Mouse (Mus musculus) heart, adult 8-10 months (tissue): ENCODE results near the gene Golga4. TPM values are rescaled to one million over a fixed set of nuclear protein-coding genes. Genes with fewer than 3 reads are reported as not detected.

Experiments used
- DNase-seq: peaks from one replicate; pipeline ENCODE4 v3.0.0; 2022; ENCODE audit warnings: low spot score
- total RNA-seq, 4 experiments: library from RNA; stranded (reverse); gene quantifications; 2 replicates each; pipeline ENCODE4 v1.2.4; 2022

Gene Golga4
- 100 to 1,000 TPM; 361 to 439 (median 426) TPM for total RNA-seq

DNA sequence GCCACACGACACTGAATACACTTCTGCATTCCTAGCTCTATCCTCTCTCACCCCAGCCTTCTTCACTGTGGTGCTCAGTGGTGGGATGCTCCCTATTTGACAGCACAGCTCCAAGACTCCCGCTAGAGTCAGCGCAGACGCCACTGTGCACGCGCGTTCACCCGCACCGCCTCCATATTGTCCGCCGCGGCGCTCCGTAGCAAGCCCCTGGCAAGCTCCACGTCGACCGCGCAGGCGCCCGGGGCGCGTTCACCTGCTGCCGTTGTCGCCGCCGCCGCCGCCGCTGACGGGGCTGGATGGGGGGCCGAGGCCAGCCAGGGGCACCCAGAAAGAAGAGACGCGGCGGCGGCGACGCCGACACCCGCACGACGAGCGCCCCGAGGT lies at the start of gene Golga4:
Gene Golga4 (plus strand): TSS at position 248 of the 384 bp plus-strand sequence.
- DNase-seq: peak; percentile 89

GRCm38 (mm10) chr9:118456405-118456804 lies 49.7 kb upstream of the Golga4 start:
- DNase-seq: no peak

DNA sequence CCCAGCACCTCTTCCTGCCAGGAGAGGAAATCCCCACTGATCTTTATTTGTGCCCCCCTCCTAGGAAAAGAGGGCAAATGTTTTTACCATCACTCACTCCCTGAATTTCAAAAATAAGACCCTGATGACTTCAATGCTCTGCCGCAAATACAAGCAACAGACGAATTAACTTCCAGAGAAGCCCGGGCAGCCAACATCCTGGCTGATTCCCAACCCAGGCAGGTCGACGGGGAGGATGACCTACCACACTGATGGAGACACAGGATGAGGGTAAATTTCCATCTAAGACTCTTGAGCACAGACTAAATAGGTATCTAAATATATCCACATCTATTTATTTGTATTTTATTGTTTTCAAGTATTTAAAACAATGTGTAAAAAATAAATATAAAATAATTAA lies 48.0 kb upstream of the Golga4 start:
- DNase-seq: no peak

DNA sequence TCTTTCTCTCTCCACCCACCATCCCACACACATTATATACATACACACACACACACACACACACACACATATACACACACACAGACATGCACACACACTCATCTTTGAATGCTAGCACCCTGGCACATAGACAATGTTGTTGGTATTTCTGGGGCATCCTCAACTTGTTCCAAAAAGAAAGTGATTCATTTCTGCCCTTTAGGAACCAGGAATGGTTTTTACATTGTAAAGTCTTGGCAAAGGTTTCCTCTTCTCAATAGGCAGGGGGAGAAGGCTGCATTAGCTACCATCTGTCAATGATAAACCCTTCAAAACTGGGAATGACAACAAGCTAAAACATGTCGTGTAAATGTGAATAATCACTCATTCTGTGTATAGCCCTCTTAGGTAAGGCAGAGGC lies 42.0 kb upstream of the Golga4 start:
- DNase-seq: no peak

- no peak for DNase-seq
Observed at GRCm38 (mm10) chr9:118468301-118468700, 37.8 kb upstream of the Golga4 start.

GRCm38 (mm10) chr9:118469272-118469671 lies 36.8 kb upstream of the Golga4 start:
- no peak for DNase-seq

GRCm38 (mm10) chr9:118471296-118471695 lies 34.8 kb upstream of the Golga4 start:
- DNase-seq: no peak

DNA sequence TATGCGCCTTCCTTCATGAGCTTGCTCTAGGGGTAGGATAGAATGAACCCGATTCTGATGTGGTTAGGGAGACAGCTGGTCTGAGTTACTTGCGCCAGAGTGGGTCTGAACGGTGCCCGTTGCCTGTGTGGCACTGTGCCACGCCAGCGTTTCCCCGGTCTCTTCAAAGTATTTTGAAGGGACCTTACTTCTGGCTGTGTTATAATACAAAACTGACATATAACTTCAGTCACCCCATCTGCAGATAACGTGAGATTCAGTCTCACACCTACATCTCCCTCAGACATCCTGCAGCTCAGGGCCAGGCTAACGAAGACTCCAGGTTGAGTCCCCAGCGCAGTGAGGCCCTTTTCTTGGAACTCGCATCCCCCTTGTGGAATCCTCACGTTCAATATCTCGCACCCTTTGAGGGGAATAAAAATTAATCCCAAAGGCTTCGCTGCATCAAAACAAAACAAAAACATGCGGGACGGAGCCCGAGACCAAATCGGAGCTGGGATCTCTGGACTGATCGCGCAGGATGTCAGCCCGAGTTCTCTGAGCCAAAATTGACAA lies 29.8 kb upstream of the Golga4 start:
- no peak for DNase-seq

DNA sequence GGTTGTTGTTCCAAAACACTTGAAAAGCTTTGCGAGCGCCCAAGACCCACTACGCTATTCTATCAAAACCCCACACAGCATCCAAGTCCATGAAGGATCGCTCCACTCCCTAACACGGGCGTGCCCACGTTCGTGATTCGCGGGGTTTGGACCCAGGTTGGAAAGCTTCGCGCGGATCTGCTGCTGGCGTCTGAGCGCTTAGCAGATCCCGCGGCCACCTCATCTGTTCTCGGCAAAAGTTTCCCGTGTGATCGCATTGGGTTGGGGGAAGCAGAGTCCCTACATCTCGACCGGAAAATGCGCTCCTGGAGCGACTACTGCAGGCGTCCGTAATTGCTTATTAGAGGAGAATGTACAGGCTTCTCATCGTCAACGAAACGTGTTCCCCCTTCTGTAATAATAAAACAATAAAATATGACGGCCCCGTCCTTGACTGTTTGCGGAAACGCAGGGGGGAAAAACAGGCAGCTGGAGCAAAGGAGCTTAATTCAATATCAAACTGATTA lies 29.2 kb upstream of the Golga4 start:
- no peak for DNase-seq

GRCm38 (mm10) chr9:118477281-118477931 lies 28.7 kb upstream of the Golga4 start:
- DNase-seq: peak; percentile 7

DNA sequence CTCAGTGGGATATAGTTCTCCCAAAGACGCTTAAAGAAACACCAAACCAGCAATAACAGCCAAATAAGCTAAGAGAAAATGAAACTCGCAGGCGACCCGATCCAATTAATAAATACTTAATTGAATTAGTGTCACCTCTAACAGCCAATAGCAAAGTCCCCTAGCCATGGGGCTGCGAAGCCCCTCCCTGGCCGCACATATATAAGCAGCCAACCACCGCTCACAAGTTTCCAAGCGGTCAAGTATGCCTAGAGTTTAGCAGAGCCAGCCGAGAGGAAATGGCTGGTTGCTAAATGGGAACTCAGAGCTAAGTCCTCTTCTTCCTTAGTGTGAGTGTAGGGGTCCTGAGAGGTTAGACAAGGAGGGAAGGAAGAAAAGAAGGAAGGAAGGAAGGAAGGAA lies 28.1 kb upstream of the Golga4 start, which contains the start of gene Eomes:
Gene Eomes (plus strand): TSS at position 252 of the 400 bp plus-strand sequence.
- DNase-seq: peak; percentile 7

DNA sequence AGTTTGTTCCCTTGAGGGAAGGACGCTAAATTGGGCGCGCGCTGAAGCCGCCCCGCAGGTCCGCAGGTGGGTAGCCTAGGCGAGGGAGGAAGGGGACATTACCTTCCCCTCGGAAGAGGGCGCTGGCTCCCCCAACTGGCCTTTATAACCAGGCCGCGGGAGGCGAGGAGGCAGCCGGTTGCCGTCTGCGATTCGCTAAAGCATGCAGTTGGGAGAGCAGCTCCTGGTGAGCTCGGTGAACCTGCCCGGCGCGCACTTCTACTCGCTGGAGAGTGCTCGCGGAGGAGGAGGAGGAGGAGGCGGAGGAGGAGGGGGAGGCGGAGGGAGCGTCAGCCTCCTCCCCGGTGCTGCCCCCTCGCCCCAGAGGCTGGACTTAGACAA lies 27.6 kb upstream of the Golga4 start:
- DNase-seq: no peak

DNA sequence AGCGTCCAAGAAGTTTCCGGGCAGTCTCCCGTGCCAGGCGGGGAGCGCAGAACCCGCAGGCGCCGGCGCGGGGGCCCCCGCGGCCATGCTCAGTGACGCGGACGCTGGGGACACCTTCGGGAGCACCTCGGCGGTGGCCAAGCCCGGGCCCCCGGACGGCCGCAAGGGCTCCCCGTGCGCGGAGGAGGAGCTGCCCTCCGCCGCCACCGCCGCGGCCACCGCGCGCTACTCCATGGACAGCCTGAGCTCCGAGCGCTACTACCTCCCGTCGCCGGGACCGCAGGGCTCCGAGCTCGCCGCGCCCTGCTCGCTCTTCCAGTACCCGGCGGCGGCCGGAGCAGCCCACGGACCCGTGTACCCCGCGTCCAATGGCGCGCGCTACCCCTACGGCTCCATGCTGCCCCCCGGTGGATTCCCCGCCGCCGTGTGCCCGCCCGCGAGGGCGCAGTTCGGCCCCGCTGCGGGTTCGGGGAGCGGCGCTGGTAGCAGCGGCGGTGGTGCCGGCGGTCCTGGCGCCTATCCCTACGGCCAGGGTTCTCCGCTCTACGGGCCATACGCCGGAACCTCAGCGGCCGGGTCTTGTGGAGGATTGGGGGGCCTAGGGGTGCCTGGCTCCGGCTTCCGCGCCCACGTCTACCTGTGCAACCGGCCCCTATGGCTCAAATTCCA lies 27.1 kb upstream of the Golga4 start:
- no peak for DNase-seq

DNA sequence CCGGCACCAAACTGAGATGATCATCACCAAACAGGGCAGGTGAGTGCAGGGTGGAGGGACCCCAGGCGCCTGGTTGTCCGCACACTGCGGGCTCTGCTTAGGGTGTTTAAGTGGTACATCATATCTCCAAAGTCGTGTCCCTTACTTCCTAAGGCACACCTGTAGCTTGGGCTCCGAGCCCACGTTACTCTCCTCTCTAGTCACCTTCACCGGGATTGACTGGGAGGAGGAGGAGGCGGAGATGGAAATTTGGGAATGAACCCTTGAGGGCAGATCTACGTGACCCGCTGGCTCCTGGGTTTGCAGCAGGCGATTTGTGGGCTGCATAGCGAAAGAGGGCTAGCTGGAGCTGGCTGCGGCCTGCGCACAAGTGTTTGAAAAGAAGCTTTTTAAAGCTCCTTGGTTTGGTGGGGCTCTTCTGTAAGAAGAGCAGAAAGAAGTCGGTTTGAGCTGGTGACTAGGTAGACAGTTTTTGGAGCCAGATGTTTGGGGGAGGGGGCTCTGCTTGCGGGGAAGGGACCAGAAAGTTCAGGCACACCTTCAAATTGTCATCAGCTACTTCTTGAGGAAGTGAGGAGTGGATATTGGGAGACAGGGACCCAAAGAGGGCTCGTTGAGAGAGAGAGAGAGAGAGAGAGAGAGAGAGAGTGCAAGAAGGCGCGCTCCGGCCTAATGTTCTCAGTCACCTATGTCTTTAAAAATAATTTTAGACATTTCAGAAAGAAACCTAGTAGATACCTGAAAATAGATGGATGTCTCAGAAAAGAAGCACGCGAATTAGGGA lies 26.4 kb upstream of the Golga4 start:
- DNase-seq: no peak

DNA sequence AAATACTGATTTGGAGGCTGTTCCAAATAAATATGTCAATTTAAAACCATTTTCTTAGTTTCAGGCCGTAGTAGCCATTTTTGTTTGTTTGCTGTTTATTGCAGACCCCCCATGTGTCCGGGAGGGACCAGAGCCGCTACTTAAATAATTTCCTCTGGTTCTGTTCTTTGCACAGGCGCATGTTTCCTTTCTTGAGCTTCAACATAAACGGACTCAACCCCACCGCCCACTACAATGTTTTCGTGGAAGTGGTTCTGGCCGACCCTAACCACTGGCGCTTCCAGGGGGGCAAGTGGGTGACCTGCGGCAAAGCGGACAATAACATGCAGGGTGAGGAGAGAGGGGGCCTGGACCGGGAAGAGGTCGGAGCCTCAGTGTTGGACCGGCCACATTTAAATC lies 25.8 kb upstream of the Golga4 start:
- no peak for DNase-seq

- no peak for DNase-seq
Observed at GRCm38 (mm10) chr9:118482210-118482609, 23.9 kb upstream of the Golga4 start.

DNA sequence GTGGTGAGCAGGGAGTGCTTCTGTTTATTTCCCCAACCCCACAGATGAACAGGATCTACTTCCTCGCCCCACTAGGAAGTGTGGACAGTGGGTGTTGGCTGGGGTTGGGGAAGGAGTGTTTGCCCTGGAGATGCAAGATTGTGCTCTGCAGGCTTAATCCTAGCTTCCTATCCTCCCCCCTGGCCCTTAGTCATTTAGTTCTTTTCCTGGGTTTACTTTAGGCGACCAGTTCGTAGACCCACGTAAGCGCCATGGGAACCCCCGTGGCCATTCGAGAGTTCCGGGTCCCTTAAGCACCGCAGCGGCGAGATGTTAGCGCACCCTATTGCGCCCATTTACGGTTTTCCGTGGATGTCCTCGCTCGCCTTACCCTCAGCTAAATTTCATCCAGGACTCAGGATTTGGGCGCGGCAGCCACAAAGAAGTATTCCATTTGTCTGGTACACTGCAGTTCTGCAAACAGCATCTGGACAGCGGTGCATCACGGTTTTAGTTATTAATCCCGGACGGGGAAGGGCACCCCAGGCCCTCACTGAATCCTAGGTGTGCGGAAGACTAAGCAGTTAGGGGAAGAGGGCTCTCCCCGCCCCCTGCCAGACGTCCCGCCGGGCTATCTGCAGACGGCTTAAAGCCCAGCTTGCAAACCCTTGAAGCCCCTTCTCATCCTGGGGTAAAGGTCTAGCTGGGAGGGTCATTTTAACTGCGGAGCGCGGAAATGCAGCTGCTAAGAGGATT lies 19.5 kb upstream of the Golga4 start:
- no peak for DNase-seq

DNA sequence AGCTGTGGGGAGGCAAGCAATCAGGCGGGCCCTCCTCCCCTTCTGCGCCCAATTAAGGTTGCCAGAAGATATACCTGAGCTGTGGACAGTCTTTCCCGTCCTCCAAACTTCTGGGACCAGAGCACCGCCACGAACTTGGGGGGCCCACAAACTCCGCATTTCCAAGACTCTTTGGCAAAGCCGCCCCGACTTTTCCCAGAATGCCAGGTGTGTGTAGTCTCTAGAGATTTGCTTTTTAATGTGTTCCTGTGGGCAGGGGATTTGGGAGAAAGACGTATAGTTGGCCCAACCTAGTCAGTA lies 19.0 kb upstream of the Golga4 start:
- DNase-seq: no peak

GRCm38 (mm10) chr9:118487636-118488035 lies 18.4 kb upstream of the Golga4 start:
- no peak for DNase-seq

DNA sequence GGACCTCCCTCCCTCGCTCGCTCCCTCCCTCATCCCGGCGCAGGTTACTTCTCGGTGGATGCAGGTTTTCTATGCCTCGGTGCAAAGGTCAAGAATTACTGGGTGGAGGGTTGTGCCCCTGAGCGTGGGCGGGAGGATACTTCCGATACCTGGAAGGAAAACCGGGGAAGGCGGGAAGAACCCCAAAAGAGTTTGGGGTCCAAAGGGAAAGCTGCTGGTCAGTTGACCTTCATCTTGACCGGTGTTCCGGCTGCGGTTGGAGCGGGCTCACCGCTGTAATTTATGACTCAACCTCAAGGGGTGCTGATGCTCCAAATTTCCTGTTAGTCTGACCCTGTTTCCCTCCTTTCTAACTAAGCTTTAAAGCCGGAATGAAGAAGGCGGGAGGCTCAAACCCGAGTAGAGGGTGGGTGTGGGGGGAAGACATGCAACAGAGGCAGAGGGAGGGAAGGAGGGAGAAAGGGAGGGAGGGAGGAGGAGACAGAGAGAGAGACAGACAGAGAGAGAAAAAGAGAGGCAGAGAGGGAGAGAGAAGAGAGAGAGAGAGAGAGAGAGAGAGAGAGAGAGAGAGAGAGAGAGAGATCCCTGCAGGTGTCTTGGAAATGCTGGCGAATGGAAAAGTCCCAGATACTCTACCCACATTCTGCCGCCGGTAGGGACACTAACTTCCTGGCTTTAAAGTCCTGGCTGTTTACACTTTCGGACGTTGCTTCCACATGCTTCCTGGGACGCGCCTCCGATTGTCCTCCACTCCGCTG lies 17.8 kb upstream of the Golga4 start:
- DNase-seq: peak; percentile 52
